Mouse (Mus musculus): ENCODE data around the gene Decr2.
"Not testable (repeated sequence)": the region's sequence is repeated elsewhere in the genome, so short reads cannot be mapped to it uniquely, and the experiment has no call there.

Decr2 gene

GRCm38 (mm10) chr17:26057278-26057677, 32.9 kb downstream of the Decr2 start:
- DNase-seq: no peak

GRCm38 (mm10) chr17:26055164-26055563, 35.0 kb downstream of the Decr2 start:
- no peak for DNase-seq

GRCm38 (mm10) chr17:26054133-26054845, 35.8 kb downstream of the Decr2 start:
- no peak for DNase-seq

GRCm38 (mm10) chr17:26052706-26053105, 37.4 kb downstream of the Decr2 start:
- no peak for DNase-seq

- no peak for DNase-seq
Observed at GRCm38 (mm10) chr17:26052074-26052473, 38.1 kb downstream of the Decr2 start.

GRCm38 (mm10) chr17:26048118-26048517, 42.0 kb downstream of the Decr2 start:
- DNase-seq: no peak

- DNase-seq: peak in 1 of 2 experiments; percentile 43
Observed at GRCm38 (mm10) chr17:26046253-26046997, 43.7 kb downstream of the Decr2 start.

- no peak for DNase-seq
Observed at GRCm38 (mm10) chr17:26045285-26045684, 44.9 kb downstream of the Decr2 start.

GRCm38 (mm10) chr17:26043249-26043636, 46.9 kb downstream of the Decr2 start:
- peak; percentile 97 to 98 for DNase-seq

- DNase-seq: peak; percentile 71 to 72
Observed at GRCm38 (mm10) chr17:26042599-26043248, 47.4 kb downstream of the Decr2 start.

GRCm38 (mm10) chr17:26041111-26041802, 48.9 kb downstream of the Decr2 start:
- DNase-seq: peak; percentile 84 to 85

- DNase-seq: not testable (repeated sequence)
Observed at GRCm38 (mm10) chr17:26040711-26041110, 49.4 kb downstream of the Decr2 start.

- no peak for DNase-seq
Observed at GRCm38 (mm10) chr17:26032037-26032436, 58.1 kb downstream of the Decr2 start.

- peak; percentile 59 to 68 for DNase-seq
Observed at GRCm38 (mm10) chr17:26031583-26031982, 58.6 kb downstream of the Decr2 start.
